Mouse (Mus musculus) neural tube, embryonic 11.5 days (tissue): ENCODE results near the gene Aup1. TPM values are rescaled to one million over a fixed set of nuclear protein-coding genes. Genes with fewer than 3 reads are reported as not detected.

ENCODE experiments used
- ATAC-seq: fragments of 200-750 bp; cut with Nextera tagmentation; 2 replicates; pipeline ENCODE4 v1.8.0; 2017; ENCODE audit warnings: moderate number of reproducible peaks, mild to moderate bottlenecking, moderate TSS enrichment, moderate library complexity; ENCODE audit not compliant: insufficient read depth, low FRiP score, low TSS enrichment
- DNase-seq: peaks from one replicate; pipeline ENCODE4 v3.0.0-alpha.2; 2015; ENCODE audit warnings: low spot score
- H3K27ac ChIP-seq: fragments of 300-500 bp; sonication (generic); 2 replicates; pipeline ENCODE4 v1.5.1; 2014; ENCODE audit warnings: low read depth, mild to moderate bottlenecking, low read length
- H3K27me3 ChIP-seq: fragments of 300-500 bp; sonication (generic); 2 replicates; pipeline ENCODE4 v1.6.1; 2014; ENCODE audit warnings: mild to moderate bottlenecking, low read length, mixed read lengths; ENCODE audit not compliant: control insufficient read depth, insufficient read depth
- H3K36me3 ChIP-seq: fragments of 300-500 bp; sonication (generic); 2 replicates; pipeline ENCODE4 v1.6.1; 2014; ENCODE audit warnings: mild to moderate bottlenecking, low read length, moderate library complexity, mixed read lengths; ENCODE audit not compliant: control insufficient read depth, insufficient read depth
- H3K4me1 ChIP-seq: fragments of 300-500 bp; sonication (generic); 2 replicates; pipeline ENCODE4 v1.6.1; 2014; ENCODE audit warnings: low read length, mixed read lengths; ENCODE audit not compliant: control insufficient read depth, insufficient read depth
- H3K4me2 ChIP-seq: fragments of 300-500 bp; sonication (generic); 2 replicates; pipeline ENCODE4 v1.6.1; 2014; ENCODE audit warnings: low read depth, mild to moderate bottlenecking, moderate library complexity
- H3K4me3 ChIP-seq: fragments of 300-500 bp; sonication (generic); 2 replicates; pipeline ENCODE4 v1.5.1; 2014; ENCODE audit warnings: low read depth, low read length
- H3K9ac ChIP-seq: fragments of 300-500 bp; sonication (generic); 2 replicates; pipeline ENCODE4 v1.6.1; 2014; ENCODE audit warnings: mild to moderate bottlenecking, low read length
- H3K9me3 ChIP-seq: fragments of 300-500 bp; sonication (generic); 2 replicates; pipeline ENCODE4 v1.6.1; 2016; ENCODE audit warnings: low read length; ENCODE audit not compliant: control insufficient read depth
- WGBS: fragments of 180-500 bp; shearing (Covaris S2); extraction: QIAGEN DNeasy Blood & Tissue Kit; methylation state at CpG from one replicate; pipeline ENCODE4 v1.1.7; 2014; 5-methylcytosine and 5-hydroxymethylcytosine counted together
- polyA plus RNA-seq: library from polyadenylated mRNA; unstranded; fragments of >200 nt; fragmentation: Nextera tagmentation; extraction: Ambion mirVana; gene quantifications from 2 replicates; pipeline ENCODE4 v1.2.1, GENCODE M21; 2014

Aup1 gene
- polyA plus RNA-seq, 1 experiment from 2014 or later: 122 TPM

GRCm38 (mm10) chr6:83033249-83034185, 20.8 kb upstream of the Aup1 start, which contains the start of the genes Dok1 and Loxl3:
Gene Dok1 (minus strand): TSS chr6:83033471.
Gene Loxl3 (plus strand): TSS chr6:83034173.
- Histone ChIP-seq H3K9ac (peak within 1 kb of the TSS; percentile 47), H3K4me3 (peak within 1 kb of the TSS; percentile 46), H3K4me1 (peaks cover 7% of the 10 kb centered on the region; the same call in 1 of the 2 replicates), H3K9me3 (no peaks in the 10 kb centered on the region), H3K27ac (peak within 1 kb of the TSS; percentile 47; the same call in 1 of the 2 replicates), H3K36me3 (no peaks in the 10 kb centered on the region), H3K27me3 (peaks cover 18% of the 10 kb centered on the region), H3K4me2 (peak within 1 kb of the TSS; percentile 85)
- ATAC-seq: peak; percentile 74
- peak; percentile 82 for DNase-seq
- WGBS: under 1% methylated on average over 51 of the region's 51 CpGs

- Histone ChIP-seq H3K9ac (peak overlapping the region; percentile 5; the same call in 1 of the 2 replicates), H3K4me3 (peak overlapping the region; percentile 46), H3K4me1 (peaks cover 7% of the 10 kb centered on the region; the same call in 1 of the 2 replicates), H3K9me3 (no peaks in the 10 kb centered on the region), H3K4me2 (peak overlapping the region; percentile 85), H3K27me3 (peaks cover 18% of the 10 kb centered on the region), H3K36me3 (no peaks in the 10 kb centered on the region), H3K27ac (no peak overlapping the region)
- ATAC-seq (no peak), DNase-seq (no peak)
- WGBS: 20% methylated on average over 5 of the region's 5 CpGs
Observed at GRCm38 (mm10) chr6:83034463-83035055, 19.8 kb upstream of the Aup1 start.

- Histone ChIP-seq H3K27me3 (peaks cover 3% of the 10 kb centered on the region), H3K4me3 (no peak overlapping the region), H3K4me2 (no peak overlapping the region), H3K36me3 (no peaks in the 10 kb centered on the region), H3K27ac (no peak overlapping the region), H3K9me3 (no peaks in the 10 kb centered on the region), H3K4me1 (peaks cover 7% of the 10 kb centered on the region; the same call in 1 of the 2 replicates), H3K9ac (no peak overlapping the region)
- DNase-seq (no peak), ATAC-seq (no peak)
- WGBS: 77% methylated on average over 8 of the region's 8 CpGs
Observed at GRCm38 (mm10) chr6:83037188-83037587, 17.1 kb upstream of the Aup1 start.

- Histone ChIP-seq H3K27ac (no peak overlapping the region), H3K9me3 (no peaks in the 10 kb centered on the region), H3K4me2 (peak overlapping the region; percentile 43), H3K9ac (peak overlapping the region; percentile 49), H3K4me3 (peak overlapping the region; percentile 10; the same call in 1 of the 2 replicates), H3K36me3 (no peaks in the 10 kb centered on the region), H3K4me1 (peaks cover 2% of the 10 kb centered on the region; the same call in 1 of the 2 replicates), H3K27me3 (no peaks in the 10 kb centered on the region)
- WGBS: 7% methylated on average over 24 of the region's 24 CpGs
- ATAC-seq (peak; percentile 55; the same call in 1 of the 2 replicates), DNase-seq (peak; percentile 87)
Observed at GRCm38 (mm10) chr6:83038496-83039012, 15.8 kb upstream of the Aup1 start.

GRCm38 (mm10) chr6:83040601-83041000, 13.7 kb upstream of the Aup1 start:
- H3K27ac ChIP-seq: no peak overlapping the region
- H3K4me3 ChIP-seq: no peak overlapping the region
- H3K36me3 ChIP-seq: no peaks in the 10 kb centered on the region
- no peak overlapping the region for H3K4me2 ChIP-seq
- no peaks in the 10 kb centered on the region for H3K9me3 ChIP-seq
- ATAC-seq (no peak), DNase-seq (no peak)
- WGBS: 75% methylated on average over 5 of the region's 5 CpGs
- no peaks in the 10 kb centered on the region for H3K4me1 ChIP-seq
- no peaks in the 10 kb centered on the region for H3K27me3 ChIP-seq
- no peak overlapping the region for H3K9ac ChIP-seq

DNA sequence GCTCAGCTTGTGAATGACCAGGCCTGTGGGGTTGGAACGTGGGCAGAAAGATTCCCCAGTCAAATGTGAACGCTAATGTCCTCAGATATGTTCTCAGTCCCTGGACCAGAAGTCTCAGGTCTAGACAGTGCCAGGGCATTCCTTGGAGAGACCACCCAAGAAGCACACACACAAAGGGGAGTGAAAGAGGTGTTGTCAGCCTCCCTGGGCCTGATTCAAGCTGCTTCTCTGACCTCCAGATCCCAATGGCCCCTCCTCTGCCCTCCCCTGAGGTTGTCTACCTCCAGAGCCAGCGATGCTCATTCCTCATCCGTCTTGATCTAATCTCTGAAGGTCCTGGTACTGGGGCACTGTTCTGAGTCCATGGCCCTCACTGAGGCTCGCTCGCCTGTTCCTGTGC, 10.8 kb upstream of the Aup1 start:
- Histone ChIP-seq H3K4me1 (no peaks in the 10 kb centered on the region), H3K36me3 (no peaks in the 10 kb centered on the region), H3K27me3 (no peaks in the 10 kb centered on the region), H3K9me3 (no peaks in the 10 kb centered on the region), H3K4me2 (no peak overlapping the region), H3K27ac (no peak overlapping the region), H3K9ac (no peak overlapping the region), H3K4me3 (no peak overlapping the region)
- ATAC-seq: no peak
- no peak for DNase-seq
- 76% methylated on average over 6 of the region's 6 CpGs for WGBS

DNA sequence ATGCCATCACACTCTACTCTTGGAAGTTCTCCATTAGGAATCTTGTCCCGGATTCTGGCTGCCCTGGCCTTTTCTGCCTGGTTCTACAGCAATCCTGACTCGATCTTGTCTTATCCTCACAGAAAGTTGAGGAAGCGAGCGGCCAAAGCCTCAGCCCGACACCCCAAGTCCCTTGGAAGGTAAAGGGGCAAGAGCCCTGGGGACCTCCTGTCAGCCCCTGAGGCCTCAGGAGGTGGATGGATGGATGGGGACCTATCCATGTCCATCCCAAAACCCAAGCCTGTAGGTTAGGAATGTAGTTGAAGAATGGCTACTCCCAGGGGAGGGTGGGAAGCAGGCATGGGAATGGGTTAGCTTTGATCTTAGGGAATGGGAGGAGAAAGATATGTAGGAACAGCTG, 10.3 kb upstream of the Aup1 start:
- Histone ChIP-seq H3K27me3 (no peaks in the 10 kb centered on the region), H3K36me3 (no peaks in the 10 kb centered on the region), H3K4me1 (no peaks in the 10 kb centered on the region), H3K9ac (no peak overlapping the region), H3K4me2 (no peak overlapping the region), H3K9me3 (no peaks in the 10 kb centered on the region), H3K4me3 (no peak overlapping the region), H3K27ac (no peak overlapping the region)
- no peak for ATAC-seq
- WGBS: 85% methylated on average over 5 of the region's 5 CpGs
- no peak for DNase-seq

DNA sequence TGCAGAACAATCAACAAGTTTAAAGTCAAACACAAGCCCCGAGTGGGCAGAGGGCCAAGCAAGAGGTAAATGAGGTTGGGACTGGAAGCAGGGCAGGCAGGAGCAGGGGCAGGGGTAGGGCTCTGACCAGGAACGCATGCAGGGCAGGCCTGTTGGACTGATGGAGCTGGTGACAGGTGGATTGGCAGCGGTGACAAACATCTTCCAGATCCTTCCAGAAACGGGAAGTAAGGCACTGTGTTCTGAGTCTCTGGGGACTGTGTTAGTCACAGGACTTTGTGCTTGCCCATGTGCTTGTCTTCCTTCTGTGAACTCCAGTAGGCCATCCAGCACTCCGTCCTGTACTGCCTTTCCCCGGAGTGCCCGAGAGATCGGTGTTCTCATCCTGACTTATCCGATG, 9.6 kb upstream of the Aup1 start:
- WGBS: 73% methylated on average over 9 of the region's 9 CpGs

More for the DNA sequence above, 9.6 kb upstream of the Aup1 start:
- no peak overlapping the region for H3K4me3 ChIP-seq
- no peak overlapping the region for H3K27ac ChIP-seq
- ATAC-seq (no peak), DNase-seq (no peak)
- no peaks in the 10 kb centered on the region for H3K9me3 ChIP-seq
- H3K36me3 ChIP-seq: no peaks in the 10 kb centered on the region
- H3K27me3 ChIP-seq: no peaks in the 10 kb centered on the region
- no peak overlapping the region for H3K4me2 ChIP-seq
- H3K9ac ChIP-seq: no peak overlapping the region
- no peaks in the 10 kb centered on the region for H3K4me1 ChIP-seq
